Mouse (Mus musculus): ENCODE results near the gene Tprn.

Tprn gene

DNA sequence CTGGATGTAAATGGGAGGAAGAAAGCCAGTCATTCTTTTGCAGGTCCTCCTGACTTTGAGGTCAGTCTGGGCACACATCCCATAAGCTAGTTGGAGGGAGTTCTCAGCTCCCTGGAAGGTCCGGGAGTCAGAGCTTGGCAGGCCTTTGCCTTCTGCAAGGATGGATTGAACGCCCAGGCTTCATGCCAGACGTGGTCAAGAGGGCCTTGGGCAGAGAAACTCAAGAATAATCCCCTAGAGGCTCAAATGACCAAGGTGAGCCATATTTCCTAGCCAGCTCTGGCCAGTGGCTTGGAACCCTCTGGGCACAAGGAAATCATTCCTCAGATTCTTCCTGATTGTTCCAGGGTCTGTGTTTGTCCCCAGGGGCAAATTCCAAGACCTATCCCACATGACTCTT lies 2.4 kb downstream of the Tprn start:
- DNase-seq (ENCODE audit: low read depth, low spot score): no peak

DNA sequence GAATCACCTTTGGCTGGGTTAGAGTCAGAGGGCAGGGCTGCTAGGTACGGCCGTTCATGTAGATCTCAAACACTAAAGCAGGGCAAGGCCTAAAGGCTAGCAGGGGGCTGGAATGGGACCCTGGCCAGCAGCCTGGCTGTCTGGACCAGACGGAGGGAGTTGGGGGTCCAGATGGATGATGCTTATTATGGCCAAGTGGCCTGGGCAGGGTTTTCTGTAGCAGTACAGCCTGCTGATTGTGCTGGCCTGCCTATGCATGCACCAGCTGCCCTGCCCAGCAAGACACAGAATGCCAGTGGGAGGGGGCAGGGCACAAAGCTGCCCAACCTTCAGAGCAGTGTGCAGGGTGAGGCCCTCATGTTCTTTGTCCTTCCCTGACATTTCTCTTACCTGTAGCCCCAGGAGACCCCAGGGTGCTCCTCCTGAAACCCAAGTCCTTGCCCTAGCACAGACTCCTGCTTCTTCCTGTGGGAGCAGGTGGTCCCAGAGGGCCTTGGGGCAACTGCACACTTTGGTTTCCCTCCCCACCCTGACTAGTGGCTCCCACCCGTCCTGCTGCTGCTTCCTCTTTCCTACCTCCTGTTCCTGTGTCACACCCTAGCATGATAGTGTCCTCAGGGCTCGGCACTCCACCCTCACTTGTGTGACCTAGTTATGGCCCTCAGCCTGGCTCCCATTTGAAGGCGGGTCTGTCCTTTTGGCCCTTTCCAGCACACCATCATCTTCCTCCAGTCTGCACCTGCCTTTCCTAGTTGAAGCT lies 3.7 kb downstream of the Tprn start:
- no peak for DNase-seq (ENCODE audit: low read depth, low spot score)

DNA sequence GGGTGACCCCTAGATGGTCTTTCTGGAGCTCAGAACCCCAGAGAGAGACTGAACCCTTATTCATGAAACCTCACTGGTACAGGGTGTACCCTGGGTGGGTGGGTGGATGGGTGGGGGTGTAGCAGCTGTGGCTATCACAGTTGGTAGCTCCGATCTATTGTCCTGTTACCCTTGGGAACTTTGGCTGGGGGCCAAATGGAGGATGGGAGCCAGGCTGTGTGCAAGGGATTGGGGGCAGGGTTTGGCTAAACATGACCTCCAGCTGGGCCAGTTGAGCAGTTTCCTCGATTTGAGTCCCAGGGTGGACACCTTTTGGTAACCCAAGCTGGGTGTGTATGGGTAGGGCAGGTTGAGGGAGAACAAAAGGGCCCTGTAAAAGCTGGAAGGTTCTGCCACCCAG lies 4.3 kb downstream of the Tprn start:
- no peak for DNase-seq (ENCODE audit: low read depth, low spot score)

DNA sequence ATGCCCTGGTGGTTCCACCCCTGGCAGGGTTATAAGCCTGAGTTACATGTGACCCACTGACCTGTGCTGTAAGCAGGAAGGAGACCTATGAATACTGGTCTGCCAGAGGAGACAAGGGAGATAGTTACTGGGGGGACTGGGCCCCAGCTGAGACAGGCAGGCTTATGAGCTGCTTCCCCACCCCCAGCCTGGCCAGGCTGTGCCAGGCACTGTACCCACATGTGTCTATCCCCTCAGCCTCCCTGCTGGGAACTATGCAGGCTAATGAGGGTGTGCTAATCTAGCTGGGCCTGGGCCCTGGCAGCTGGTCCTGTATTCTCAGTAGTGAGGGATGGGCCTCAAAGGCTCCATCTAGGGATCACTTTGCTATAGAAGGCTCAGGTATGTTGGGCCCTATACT lies 4.8 kb downstream of the Tprn start:
- no peak for DNase-seq (ENCODE audit: low read depth, low spot score)

DNA sequence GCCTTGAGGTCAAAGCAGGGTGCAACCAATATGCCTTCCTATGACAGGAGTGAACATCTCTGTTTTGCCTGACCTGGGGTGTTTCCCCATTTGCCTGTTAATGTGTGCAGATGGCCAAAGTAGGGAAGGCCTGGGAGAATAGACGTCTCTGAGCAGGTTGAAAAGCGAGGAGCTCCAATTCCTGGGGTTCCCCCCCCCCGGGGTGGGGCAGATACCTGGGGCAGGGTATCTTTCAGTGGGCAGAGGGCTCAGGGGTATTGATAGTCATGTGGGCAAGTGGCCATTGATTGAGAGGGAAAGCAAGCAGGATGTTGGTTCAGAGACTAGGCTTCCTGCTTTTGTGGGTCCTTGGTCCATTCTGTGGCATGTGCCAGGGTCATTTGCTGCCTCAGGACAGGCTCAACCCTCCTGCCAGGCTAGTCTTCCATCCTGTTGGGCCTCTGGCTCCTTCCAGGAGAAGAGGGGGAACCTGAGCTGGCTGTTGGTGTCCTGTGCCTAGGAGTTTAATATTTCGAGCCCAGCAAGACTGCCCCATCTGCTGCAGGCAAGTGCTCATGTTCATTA lies 5.4 kb downstream of the Tprn start:
- DNase-seq (ENCODE audit: low read depth, low spot score): no peak

DNA sequence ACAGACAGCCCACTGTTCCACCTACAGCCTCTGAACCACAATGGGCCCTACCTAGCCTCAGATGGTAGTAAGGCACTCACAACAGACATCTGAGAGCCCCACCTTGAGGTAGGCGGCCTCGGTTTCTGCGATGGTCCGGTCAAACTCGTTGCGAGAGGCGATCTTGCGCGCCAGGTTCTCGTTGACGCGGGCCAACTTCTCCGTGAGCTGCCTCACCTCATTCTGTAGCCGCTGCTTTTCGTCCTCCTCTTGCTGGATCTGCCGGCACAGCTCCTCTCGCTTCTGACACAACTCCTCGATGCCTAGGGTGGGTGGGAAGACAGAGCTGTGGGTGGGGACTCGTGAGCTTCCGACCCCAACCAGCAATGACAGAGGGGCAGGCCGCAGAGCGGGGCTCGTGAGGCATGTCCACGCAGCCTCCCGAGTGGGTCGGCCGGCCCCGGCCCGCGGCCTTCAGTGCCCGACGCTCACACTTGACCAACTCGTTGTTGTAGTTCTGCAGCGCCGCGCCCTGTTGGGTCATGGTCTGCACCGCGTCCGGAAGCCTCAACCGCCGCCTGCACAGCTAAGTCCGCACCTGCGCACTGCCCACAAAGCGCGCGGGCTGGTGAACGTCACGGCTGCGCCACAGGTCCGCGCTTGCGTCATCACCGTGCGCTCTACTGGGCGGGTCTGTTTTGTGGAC lies 9.6 kb downstream of the Tprn start, which contains the start of the genes Ssna1 and Anapc2:
Ssna1 (minus strand) TSS at position 612 of the 685 bp plus-strand sequence.
Anapc2 (plus strand) TSS at position 652 of the 685 bp plus-strand sequence.
- peak; percentile 97 for DNase-seq (ENCODE audit: low read depth, low spot score)

DNA sequence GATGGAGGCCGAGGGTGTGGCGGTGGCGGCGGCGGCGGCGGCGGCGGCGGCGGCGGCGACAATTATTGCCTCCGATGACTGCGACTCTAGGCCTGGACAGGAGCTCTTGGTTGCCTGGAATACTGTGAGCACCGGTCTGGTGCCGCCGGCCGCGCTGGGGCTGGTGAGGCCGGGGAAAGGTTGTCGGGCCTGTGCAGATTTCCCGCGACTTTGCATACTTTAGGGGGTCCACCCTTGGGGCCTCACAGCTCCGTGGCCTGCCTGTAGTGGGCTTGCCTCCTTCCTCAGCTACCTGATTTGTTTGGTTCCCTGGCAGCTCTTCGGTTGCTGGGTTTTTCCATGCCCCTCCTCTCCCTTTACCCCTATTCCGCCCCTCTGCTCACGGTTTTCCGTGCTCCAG lies 10.1 kb downstream of the Tprn start:
- DNase-seq (ENCODE audit: low read depth, low spot score): no peak

DNA sequence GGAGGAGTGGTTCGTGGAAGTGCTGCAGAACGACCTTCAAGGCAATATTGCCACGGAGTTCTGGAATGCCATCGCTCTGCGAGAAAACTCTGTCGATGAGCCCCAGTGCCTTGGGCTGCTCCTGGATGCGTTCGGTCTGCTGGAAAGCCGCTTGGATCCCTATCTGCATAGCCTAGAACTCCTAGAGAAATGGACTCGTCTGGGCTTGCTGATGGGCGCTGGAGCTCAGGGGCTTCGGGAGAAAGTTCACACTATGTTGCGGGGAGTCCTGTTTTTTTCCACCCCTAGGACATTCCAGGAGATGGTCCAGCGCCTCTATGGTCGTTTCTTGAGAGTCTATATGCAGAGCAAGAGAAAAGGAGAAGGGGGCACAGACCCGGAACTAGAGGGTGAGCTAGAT lies 10.6 kb downstream of the Tprn start:
- no peak for DNase-seq (ENCODE audit: low read depth, low spot score)

DNA sequence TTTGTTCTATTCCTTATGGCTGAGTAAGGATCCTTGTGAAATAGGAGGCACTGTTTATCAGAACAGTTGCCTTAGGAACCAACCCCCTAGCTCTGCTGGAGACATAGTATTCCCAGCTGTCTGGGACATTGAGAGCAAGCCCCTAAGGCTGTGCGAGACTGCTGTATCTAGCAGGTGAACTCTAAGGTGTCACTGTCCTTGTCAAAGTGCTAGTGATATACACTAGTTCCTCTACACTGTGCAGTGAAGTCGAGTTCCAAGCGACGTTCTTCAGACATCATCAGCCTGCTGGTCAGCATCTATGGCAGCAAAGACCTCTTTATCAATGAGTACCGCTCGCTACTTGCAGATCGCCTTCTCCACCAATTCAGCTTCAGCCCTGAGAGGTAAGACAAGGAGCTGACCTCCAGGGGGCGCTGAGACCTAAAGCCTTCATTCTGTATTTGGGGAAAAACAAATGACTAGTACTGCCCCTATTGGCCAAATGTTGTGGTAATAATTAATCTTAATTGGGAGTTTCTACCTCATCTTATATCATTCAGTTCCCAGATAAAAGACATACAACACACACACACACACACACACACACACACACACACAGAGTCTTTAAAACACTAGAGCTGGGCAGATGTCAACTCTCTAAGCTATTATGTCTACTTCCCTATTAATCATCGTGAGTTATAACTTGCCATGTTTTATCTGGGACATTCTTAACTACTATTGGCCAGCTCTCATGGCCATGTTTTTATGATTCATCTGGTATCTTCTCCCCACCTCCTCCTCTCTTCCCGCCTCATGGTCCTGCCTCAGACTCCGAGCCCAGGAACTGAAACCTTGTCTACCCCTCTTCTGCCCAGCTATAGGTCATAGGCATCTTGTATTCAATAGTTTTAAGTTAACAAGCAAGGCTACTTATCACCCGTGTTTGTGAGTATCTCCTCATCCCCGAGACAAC lies 16.8 kb downstream of the Tprn start:
- peak; percentile 93 for DNase-seq (ENCODE audit: low read depth, low spot score)

DNA sequence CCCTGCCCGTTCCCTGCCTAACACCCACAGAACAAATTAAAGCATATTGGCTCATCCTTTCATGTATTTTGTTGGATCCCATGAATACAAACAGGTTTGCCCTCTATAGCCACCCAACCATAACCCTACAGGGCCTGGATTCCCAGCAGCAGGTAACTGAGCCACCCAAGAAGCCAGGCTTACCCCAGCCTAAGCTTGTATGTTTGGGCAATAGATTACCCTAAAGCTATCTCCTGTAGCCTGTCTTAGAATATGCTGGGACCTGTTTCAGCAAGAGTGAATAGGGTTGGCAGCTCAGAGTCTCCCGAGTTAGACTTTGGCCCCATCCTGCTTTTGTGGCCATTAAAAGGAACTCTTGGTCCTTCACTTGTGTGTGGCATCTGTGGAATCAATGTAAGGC lies 23.1 kb downstream of the Tprn start:
- no peak for DNase-seq (ENCODE audit: low read depth, low spot score)

DNA sequence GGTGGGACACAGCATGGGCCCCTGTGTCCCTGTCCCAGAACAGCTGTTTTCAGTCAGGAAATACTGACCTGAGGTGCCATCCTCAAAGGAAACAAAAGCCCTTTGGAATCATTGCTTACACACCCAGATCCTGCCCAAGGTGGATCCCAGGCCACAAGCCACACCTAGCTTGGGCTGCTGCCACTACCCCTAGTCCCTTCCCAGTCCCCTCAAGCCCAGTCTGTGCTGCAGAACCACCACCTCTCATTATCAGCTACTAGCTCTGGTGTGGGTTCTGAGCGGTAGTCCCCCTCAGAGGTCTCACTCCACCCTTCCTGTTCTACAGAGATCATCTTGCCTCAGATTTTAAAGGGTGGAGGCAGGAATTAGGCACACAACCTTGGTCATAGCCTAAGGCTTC lies 23.9 kb downstream of the Tprn start:
- no peak for DNase-seq (ENCODE audit: low read depth, low spot score)

DNA sequence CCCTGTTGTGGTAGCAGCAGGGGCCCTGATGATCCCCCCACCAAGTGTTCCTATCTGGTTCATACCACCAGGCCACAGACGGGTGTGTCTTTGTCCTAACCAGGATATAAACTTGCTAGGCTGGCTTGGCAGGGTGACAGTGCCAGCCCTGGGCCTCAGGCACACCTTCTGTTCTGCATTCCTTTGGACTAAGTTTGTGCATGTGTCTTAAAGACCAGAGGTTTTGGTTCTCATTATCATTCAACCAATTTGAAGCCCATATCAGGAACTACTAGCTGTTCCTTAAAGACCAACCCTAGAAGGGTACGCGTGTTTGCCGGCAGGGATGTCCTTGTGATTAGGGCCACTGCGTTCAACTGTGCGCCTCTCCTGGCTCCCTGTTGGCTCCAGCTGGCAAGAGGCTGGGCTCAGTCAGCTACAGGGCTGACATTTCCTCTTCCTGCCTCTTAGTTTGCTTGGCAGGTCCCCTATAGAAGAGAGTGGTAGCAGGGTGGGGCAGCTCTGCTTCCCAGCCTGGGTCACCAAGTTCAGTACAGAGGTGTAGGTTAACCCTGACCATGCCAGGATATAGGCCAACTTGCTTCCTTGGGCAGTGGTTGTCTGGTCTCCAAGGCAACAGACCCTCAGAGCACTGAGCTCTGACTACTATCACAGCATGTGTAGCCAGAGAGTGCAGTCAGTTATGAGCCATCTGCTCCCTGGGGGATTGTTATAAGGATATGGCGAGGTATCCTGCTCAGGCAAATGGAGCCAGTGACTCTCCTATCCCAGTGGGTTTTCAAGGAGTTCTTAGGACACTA lies 24.6 kb downstream of the Tprn start:
- DNase-seq (ENCODE audit: low read depth, low spot score): no peak

DNA sequence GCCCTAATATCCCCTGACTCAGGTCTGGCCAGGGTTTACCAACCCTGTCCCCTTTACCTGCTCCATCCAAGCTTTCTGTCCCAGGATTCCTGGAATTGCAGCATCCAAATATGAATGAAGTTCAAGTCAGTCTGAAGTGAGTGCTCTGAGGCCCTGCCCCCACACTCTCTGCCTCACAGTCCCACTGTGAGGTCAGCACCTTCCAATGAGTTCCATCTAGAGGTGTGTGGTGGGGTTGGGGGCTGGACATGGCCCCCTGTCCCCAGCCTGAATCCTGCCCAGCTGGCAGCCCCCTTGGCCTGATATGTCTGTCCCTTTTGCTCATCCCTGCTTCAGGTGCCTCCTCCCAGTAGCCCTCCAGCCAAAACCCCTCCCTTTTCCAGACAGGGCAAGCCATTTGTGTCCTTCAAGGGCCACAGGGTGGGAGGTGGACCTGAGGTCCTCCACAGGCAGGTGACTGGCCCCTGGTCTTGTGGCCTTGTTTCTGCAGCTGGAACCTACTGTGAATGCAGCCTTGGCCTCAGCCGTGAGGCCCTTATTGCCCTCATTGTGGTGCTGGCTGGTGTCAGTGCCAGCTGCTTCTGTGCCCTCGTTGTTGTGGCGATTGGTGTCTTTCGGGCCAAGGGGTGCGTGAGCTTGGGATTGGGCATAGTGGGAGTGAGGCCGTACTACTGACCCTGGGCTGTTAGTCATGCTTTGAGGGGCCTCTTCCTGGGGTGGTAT lies 25.7 kb downstream of the Tprn start, which contains the start of gene Tmem210:
Tmem210 (plus strand) TSS at position 219 of the 723 bp plus-strand sequence.
- no peak for DNase-seq (ENCODE audit: low read depth, low spot score)

DNA sequence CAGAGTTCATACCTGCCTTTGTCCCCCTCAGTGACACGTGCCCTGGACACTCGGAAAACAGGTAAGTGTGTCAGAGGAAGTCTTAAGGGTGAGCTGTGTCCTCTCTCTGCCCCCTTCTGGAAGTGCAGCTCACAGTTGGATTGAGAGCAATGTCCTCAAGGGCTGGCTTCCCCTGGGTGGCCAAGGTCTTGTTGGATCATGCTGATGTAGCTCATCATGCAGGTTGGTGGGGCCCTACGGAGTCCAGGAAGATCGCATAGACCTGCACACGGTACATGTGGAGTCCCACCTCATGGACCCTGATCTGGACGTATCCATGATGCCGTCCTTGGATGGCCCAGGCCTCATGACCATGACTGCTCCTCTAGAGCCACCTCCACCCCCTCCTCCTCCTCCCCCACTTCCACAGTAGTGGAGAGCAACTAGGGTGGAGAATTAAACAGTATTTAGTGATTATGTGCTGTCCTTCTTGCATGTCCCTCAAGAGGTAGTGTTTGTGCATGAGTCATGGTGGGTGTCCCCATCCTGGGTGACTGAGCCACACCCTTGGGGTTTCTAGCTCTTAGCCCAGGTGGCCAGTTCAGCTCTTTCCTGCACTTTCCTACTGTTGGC lies 26.4 kb downstream of the Tprn start:
- no peak for DNase-seq (ENCODE audit: low read depth, low spot score)

DNA sequence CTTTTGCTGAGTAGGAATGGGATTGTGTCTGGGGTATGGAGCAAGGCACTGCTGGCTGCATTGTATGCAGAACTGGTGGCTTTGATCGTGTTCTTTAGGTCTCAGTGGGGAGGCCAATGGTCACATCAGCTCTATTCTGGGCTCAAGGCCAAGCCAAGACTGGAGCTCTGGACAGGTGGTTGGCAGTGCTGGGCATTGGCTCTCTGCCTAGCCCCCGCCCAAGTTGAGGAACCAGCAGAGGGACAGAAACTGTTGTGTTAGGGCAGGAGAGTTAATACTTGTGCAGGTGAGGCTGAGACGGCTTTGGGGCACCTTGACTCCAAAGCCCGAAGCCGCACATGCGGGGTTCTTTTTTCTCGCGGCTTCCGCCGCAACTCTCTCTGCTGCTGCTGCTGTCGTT lies 27.2 kb downstream of the Tprn start, which contains the start of gene Lrrc26:
Lrrc26 (plus strand) TSS at position 265 of the 400 bp plus-strand sequence.
- DNase-seq (ENCODE audit: low read depth, low spot score): no peak

DNA sequence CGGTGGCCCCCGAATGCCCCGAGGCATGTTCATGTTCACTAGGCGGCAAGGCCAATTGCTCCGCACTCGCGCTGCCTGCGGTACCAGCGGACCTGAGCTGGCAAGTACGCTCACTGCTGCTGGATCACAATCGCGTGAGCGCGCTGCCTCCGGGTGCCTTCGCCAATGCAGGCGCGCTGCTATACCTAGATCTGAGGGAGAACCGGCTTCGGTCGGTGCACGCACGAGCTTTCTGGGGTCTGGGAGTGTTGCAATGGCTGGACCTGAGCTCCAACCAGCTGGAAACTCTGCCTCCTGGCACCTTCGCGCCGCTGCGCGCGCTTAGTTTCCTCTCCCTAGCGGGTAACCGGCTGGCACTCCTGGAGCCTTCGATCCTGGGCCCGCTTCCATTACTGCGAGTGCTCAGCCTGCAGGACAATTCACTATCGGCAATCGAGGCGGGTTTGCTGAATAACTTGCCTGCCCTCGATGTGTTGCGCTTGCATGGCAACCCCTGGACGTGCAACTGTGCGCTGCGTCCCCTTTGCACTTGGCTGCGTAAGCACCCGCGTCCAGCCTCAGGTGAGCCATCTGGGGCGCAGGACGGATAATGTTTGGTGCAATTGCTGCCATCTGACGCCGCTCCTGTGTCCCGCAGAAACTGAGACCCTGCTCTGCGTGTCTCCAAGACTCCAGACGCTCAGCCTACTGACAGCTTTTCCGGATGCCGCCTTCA lies 27.8 kb downstream of the Tprn start:
- peak; percentile 53 for DNase-seq (ENCODE audit: low read depth, low spot score)

DNA sequence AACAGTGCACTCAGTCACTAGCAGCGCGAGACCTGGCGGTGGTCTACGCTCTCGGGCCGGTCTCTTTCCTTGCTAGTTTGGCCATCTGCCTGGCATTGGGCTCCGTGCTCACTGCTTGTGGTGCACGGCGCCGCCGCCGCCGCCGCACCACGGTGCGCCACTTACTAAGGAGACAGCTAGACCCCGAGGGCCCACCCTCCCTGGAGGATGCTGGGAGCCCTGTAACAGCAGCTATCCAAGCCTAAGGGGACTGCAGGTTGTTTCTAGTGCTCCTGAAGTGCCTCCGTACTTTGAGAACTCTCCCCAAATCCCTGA lies 28.4 kb downstream of the Tprn start:
- DNase-seq (ENCODE audit: low read depth, low spot score): peak; percentile 60

DNA sequence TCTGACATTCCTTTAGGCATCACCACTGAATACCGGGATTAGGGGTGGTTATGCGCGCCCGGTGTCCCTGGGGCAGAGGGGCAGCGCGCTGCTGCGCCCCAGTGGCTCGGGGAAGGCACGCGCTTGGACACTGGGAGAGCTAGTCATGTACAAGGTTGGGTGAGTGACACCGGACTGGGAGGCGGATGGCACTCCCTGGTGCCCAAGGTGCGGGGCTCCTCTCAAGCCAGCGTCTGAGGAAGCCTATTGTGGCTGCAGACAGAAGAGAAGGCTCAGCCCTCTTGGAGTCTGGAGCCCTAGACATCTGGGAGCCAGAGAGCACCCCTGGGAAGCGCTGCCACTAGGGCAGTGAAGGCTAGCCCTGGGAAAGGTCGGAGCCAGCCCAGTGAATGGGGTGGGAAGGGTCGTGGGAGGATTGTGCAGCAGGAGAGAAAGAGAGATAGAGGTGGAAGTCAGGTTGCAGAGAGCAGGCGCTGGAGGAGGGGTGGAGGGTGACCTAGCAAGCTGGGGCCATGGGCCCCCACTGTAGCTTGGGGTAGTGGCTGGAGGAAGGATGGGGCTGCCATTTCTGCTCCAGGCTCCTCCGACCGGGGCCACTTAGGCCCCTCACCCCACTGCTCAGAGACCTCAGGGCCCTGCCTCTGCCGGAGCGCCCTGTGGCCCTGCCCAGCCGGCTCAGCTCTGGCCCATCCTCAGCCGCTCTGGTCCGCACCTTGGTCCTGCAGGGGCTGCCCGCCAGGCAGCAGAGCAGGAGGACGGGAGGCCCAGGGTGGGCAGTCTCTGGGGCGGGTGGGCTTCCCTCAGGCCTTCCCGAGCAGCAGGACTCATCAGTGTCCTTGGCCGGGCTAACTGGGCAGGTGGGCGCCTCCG lies 29.0 kb downstream of the Tprn start:
- no peak for DNase-seq (ENCODE audit: low read depth, low spot score)

Measured in R1 (cell line).